Mouse (Mus musculus) CD4-positive, CD25-positive, alpha-beta regulatory T cell, adult 4 months (primary cell): ENCODE data around the gene Fbxo3. TPM values are rescaled to one million over a fixed set of nuclear protein-coding genes. Genes with fewer than 3 reads are reported as not detected.
"Not testable (repeated sequence)": the region's sequence is repeated elsewhere in the genome, so short reads cannot be mapped to it uniquely, and the experiment has no call there.

Experiments
- ATAC-seq: one replicate; pipeline ENCODE4 v1.8.0; 2017
- polyA plus RNA-seq, 2 experiments: library from polyadenylated mRNA; unstranded; fragments of 100-300 nt; shearing (Covaris generic); gene quantifications; one replicate each; pipeline ENCODE4 v1.2.1; 2017

Gene Fbxo3
- 10 to 100 TPM; 39.2 to 39.4 TPM for polyA plus RNA-seq

- ATAC-seq, result peak; percentile 79
Observed at GRCm38 (mm10) chr2:104027458-104028138, at the start of gene Fbxo3. Gene Fbxo3 (plus strand): TSS chr2:104027721.

DNA sequence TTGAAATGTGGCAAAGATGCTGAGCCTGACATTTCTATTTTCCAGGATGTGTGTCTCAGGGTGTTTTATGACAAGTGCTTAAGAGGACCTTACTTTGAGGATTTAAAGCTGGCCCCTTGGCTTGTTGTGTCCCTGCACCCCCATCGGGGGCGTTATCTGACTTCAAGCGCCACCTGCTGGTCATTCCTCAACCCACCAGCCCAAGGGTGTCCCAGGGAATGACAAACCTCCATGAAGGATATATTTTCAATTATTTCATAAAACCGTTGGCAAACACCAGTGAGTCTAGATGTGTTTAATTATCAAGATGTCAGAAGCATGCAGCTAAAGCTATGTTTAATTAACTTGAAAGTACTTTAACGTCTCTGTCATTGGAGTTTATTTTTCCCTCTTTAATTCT, 45.3 kb upstream of the Fbxo3 start:
- ATAC-seq, result no peak

- ATAC-seq, result no peak
Observed at GRCm38 (mm10) chr2:103983146-103983545, 44.4 kb upstream of the Fbxo3 start.

- not testable (repeated sequence) for ATAC-seq
Observed at GRCm38 (mm10) chr2:103987595-103987994, 39.9 kb upstream of the Fbxo3 start.

GRCm38 (mm10) chr2:103989724-103990123, 37.8 kb upstream of the Fbxo3 start:
- ATAC-seq, result no peak

GRCm38 (mm10) chr2:103991303-103991702, 36.2 kb upstream of the Fbxo3 start:
- ATAC-seq, result no peak

- ATAC-seq, result no peak
Observed at GRCm38 (mm10) chr2:103992162-103992561, 35.4 kb upstream of the Fbxo3 start.

- ATAC-seq, result no peak
Observed at GRCm38 (mm10) chr2:103992618-103993332, 34.7 kb upstream of the Fbxo3 start.

GRCm38 (mm10) chr2:104001076-104001475, 26.4 kb upstream of the Fbxo3 start:
- no peak for ATAC-seq

DNA sequence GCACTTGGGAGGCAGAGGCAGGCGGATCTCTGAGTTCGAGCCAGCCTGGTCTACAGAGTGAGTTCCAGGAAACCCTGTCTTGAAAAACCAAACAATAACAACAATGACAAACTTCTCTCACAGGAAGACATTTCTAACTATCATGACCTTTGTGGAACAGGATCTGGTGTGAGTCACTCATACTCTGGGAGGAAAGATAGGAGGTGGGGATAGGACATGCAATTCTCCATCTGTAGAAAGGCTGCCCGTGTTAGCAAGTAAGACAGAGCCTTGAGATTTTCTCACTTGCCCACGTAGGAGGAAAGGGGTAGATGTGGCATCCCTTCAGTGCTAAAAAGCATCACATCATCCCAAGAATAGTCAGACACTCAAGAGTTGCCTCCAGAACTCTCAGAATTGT, 25.7 kb upstream of the Fbxo3 start:
- no peak for ATAC-seq

- ATAC-seq, result no peak
Observed at GRCm38 (mm10) chr2:104002711-104003413, 24.7 kb upstream of the Fbxo3 start.

GRCm38 (mm10) chr2:104007793-104008519, 19.6 kb upstream of the Fbxo3 start:
- ATAC-seq, result no peak

- ATAC-seq, result not testable (repeated sequence)
Observed at GRCm38 (mm10) chr2:104008853-104009252, 18.7 kb upstream of the Fbxo3 start.

- ATAC-seq, result no peak
Observed at GRCm38 (mm10) chr2:104023096-104023495, 4.4 kb upstream of the Fbxo3 start.

GRCm38 (mm10) chr2:104024656-104025055, 2.9 kb upstream of the Fbxo3 start:
- no peak for ATAC-seq

DNA sequence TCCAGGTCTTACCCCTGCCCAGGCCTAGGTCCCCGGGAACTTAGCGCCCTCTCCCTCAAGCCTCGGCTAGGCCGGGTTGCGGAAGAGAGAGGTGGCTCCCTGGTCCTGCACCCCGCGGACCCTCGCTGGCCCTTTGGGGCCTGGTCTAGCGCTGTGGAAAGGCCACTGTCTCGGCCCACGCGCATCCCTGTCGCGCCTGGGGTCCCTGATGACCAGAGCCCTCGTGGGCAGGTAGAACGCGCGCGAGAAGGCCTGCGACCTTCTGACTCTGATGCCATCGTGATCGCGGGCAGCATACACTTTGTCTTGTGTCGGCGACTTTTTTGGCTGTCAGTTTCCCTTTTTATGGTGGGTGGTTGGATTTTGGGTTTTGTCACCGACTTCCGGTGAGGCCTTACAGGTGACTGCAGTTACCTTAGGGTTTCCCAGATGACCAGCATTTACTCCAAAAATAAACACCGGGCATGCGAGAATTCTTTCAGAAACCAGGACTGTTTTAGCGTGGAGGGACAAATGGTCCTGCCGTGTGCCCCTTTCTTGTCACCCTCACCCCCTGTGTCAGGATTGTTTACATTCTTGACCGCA, 710 bp downstream of the Fbxo3 start, which contains the start of gene 4931422A03Rik:
TSS of gene 4931422A03Rik (minus strand) at position 223 of the 585 bp plus-strand sequence.
- peak; percentile 57 for ATAC-seq

DNA sequence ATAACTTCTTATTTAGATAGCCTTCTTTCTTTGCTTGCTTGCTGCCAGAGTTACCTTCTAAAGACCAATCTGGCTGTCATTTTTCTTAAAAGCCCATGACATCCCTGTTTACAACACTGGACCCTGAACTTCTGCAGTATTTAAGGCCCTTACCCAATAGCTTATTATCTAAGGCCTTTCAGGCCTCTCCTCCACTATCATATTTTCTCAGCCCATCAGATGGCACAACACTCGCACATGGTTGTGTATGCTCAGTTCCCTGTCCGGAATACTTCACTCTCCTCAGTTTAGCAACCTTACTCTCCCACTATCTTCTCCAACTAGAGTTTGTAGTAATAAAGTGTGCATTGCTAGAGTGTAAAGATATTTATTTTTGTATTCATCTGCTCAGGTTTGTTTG, 1.6 kb downstream of the Fbxo3 start:
- no peak for ATAC-seq

DNA sequence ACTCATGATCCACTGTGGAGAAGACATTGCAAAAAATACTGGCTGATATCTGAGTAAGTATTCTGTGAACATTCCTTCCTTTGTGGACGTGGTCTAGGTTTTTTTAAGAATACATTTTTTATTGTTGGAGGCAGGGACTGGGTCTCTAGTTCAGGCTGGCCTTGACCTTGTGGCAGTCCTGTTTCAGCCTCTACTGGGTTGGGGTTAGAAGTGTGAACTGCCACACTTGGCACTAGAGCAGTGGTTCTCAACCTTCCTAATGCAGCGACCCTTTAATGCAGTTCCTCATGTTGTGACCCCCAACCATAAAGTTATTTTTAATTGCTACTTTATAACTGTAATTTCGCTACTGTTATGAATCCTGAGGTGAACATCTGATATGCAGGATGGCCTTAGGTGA, 2.9 kb downstream of the Fbxo3 start:
- ATAC-seq, result no peak

GRCm38 (mm10) chr2:104032056-104032455, 4.5 kb downstream of the Fbxo3 start:
- ATAC-seq, result no peak

DNA sequence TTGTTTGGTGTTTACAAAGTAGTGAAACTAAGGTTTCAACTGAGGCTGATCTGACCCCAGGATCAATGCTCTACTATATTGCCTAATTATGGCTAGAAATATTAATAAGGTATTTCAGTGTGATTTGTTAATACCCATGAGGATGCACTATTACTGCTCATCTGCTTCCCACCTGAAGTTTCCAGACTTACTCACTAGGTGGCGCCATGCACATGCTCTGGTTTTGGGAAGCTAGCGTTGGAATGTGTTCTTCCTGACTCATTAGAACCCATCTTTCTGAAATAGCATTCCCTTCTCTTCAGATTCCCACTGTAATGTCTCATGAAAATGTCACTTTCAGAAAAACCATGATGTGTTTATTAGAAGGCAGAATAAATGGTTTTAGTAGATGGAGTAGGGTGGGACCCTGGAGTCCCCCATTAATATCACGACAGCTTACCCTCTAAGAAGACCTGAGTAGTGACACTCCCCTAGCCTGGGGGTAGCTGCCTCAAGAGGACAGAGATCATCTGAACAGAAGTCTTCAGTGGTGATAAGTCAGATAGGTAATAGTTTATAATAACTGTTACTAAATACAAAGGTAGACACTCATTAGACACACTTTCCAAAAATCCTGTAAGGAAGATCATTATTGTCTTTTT, 7.4 kb downstream of the Fbxo3 start:
- ATAC-seq, result peak; percentile 51

- no peak for ATAC-seq
Observed at GRCm38 (mm10) chr2:104035595-104035994, 8.1 kb downstream of the Fbxo3 start.

GRCm38 (mm10) chr2:104036316-104036715, 8.8 kb downstream of the Fbxo3 start:
- ATAC-seq, result no peak
